Mouse (Mus musculus) B cell, adult 67 days (primary cell): ENCODE results near the gene Gm9046. TPM values are rescaled to one million over a fixed set of nuclear protein-coding genes. Genes with fewer than 3 reads are reported as not detected.

Source experiments
- total RNA-seq, 2 experiments: library from RNA; stranded (reverse); gene quantifications; 4 replicates each; pipeline ENCODE4 v1.2.4; 2023

Gene Gm9046
- total RNA-seq = not detected

GRCm38 (mm10) chr10:118343155-118343554, at the start of gene Gm9046:
Gene Gm9046 (minus strand): TSS chr10:118343255.

GRCm38 (mm10) chr10:118354005-118354404, 10.9 kb upstream of the Gm9046 start, which contains the start of gene Gm9049:
Gene Gm9049 (minus strand): TSS chr10:118354105.

GRCm38 (mm10) chr10:118348579-118348978, 5.5 kb upstream of the Gm9046 start, which contains the start of gene Gm9048:
Gene Gm9048 (minus strand): TSS chr10:118348679.

GRCm38 (mm10) chr10:118337731-118338130, 5.3 kb downstream of the Gm9046 start, which contains the start of gene Gm9045:
Gene Gm9045 (minus strand): TSS chr10:118337831.

GRCm38 (mm10) chr10:118332308-118332707, 10.7 kb downstream of the Gm9046 start, which contains the start of gene Gm9044:
Gene Gm9044 (minus strand): TSS chr10:118332408.

GRCm38 (mm10) chr10:118326869-118327268, 16.2 kb downstream of the Gm9046 start, which contains the start of gene Gm9040:
Gene Gm9040 (minus strand): TSS chr10:118326969.

GRCm38 (mm10) chr10:118294938-118295337, 48.1 kb downstream of the Gm9046 start, which contains the start of gene Iltifb:
Gene Iltifb (minus strand): TSS chr10:118295038.

Other genes starting within 250 kb of the Gm9046 start
- gene Mdm1, start 201.4 kb downstream of the Gm9046 start, total RNA-seq = 10 to 100 TPM; 12.3 to 13.8 TPM
- not detected for gene Il22, start 138.3 kb downstream of the Gm9046 start, total RNA-seq
- gene Gm32717, start 102.5 kb downstream of the Gm9046 start, total RNA-seq = 1 to 10 TPM in 1 of 2 experiments, under 1 TPM in 1; 0.62 to 1.0 TPM
- gene Gm32802, start 84.6 kb downstream of the Gm9046 start, total RNA-seq = 1 to 10 TPM in 1 of 2 experiments, under 1 TPM in 1; 0.62 to 1.0 TPM
- gene Iltifb, start 48.2 kb downstream of the Gm9046 start, total RNA-seq = not detected
- gene Gm9040, start 16.3 kb downstream of the Gm9046 start, total RNA-seq = not detected
- not detected for gene Gm9044, start 10.8 kb downstream of the Gm9046 start, total RNA-seq
- gene Gm9045, start 5.4 kb downstream of the Gm9046 start, total RNA-seq = not detected
- gene Gm9048, start 5.4 kb upstream of the Gm9046 start, total RNA-seq = not detected
- gene Gm9049, start 10.8 kb upstream of the Gm9046 start, total RNA-seq = not detected
- 1 to 10 TPM; 1.5 to 1.7 TPM for gene Ifng, start 97.8 kb upstream of the Gm9046 start, total RNA-seq